Mouse (Mus musculus) retina, postnatal 7 days (tissue): ENCODE results near the gene Kcnc4.

ENCODE experiments used
- DNase-seq: peaks from one replicate; pipeline ENCODE4 v3.0.0-alpha.2; 2012; ENCODE audit warnings: low read depth, low spot score

The Kcnc4 gene

DNA sequence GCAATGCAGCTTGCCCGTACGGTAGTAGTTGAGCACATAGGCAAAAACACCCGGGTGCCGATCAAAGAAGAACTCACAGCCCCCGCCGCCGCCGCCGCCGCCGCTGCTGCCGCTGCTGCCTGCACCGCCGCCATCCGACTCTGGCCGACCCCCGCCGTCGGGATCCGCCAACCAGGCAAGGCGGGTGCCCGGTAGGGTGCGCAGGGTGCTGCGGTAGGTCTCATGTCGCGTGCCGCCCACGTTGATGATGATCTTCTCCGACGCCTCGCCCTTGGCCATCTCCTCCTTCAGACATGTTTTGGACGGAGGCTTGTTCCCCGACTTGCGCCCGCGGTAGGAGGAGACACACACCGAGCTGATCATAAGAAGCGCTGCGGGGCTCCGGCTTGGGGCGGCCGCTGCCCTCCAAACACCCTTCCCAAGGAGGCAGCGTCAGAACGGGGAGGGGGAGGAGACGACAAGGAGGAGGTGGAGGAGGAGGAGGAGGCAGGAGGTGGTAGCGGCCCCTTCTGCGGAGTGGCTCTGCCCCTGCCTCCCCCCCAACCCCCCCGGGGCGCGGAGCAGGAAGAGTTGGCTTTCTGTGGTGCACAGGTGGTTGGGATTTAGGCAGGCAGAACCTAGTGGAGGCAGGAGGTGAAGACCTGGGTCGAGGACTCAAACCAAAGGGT lies 690 bp downstream of the Kcnc4 start:
- no peak for DNase-seq

DNA sequence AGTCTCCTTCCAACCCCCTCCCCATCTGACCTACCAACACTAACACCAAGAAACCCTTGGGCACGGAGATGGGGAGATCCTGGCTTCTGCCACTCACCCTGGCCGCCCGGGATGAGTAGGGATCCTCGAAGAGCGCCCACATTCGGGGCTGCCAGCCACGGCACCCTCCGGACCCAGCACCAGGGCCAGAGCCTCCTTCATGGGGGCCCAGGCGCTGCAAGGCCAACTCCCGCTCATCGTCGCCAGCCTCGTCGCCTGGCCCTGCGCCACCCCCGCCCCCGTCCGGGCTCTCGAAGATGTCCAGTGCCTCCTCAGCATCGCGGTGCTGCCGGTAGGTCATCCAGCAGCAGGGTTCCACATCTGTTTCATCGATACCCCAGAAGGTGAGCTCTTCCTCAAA lies 1.2 kb downstream of the Kcnc4 start:
- no peak for DNase-seq

DNA sequence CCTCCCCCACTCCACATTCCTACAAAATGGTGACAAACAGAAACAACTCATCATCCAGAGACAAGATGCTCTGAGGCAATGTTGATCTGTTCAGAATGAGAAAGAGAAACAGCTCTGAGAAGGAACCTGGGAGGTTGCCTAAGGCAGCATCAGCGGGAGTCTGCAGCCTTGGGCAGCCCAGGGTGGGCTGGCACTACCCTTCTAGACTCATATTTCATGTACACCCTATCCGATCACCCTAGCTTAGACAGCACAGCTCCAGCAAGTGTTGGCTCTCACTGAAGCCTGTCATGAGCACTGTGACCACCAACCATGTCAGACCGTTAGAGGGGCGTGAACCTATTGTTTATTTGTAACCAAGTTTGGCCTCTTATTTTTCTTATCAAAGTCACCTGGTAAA lies 5.1 kb downstream of the Kcnc4 start:
- DNase-seq: no peak

DNA sequence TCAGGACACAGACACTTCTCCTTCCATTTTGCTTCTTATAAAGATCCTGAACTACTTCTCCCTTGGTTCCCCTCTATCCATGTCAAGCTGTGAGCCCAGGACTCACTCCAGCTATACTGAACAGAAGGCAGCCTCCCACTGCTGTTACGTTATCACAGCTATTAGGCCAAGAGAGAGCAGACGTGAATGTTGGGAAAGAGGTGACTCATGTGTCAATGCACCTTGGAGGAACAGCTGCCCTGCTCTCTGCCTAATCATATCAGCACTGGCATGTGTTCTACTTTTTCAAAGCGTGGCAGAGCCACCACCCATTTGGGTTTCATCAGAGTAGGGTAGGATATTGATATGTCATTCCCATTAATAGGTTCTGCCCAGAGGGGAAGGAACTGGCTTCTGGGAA lies 12.5 kb downstream of the Kcnc4 start:
- DNase-seq: no peak

DNA sequence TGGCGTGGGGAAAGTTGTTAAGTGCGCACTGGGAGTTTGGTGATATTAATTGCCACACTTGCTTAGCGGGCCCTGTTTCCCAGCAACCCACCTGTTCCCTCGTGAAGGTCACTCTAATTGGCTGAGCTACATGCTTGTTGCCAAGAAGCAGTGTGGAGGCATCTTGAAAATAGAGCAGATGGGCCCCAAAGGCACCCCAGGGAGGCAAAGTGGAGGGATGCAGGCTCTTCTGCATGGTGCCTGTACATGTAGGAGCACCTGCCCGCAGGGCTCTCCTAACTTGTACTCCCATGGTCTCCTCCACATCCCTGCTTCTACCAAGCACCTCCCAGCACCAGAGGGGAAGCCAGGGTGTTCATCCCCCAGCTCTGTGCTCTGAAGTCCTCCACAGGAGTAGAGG lies 15.5 kb downstream of the Kcnc4 start:
- DNase-seq: no peak

DNA sequence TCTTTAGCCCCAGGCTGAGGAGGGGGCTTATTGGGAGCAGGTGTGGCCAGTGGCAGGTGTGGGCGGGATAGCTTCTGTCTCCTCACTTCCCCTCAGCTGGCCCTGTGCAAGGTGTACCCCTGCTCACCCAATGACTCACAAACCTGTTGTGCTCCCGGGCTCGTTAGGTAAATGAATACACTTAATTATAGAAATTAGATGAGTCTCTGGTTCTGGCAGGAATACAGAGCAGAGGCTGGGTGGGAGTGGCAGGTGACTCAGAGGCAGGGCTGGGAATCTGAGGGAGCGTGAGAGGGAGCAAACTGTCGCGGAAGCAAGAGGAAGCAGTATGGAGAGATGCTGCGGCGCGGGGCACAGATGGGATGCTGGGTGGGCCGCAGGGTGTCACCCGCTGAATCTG lies 17.2 kb downstream of the Kcnc4 start:
- no peak for DNase-seq

DNA sequence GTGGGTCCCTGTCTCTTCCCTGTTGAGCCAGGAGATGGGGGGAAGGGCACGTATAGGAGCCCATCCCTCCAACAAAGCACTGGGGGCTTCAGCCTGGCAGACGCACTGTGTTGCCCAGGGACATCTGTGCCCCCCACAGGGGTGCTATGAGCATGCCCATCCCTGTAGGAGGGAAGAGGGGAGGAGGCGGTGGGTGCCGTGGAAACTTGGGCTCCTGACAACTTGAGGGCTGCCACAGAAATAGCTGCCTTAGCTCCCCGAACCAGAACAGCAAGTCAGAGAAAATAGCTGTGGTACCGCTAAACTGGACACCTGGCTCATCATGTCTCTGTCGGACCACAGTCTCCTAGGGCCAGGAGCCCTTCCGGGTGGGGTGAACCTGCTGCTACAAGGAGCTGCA lies 18.0 kb downstream of the Kcnc4 start:
- DNase-seq: no peak

DNA sequence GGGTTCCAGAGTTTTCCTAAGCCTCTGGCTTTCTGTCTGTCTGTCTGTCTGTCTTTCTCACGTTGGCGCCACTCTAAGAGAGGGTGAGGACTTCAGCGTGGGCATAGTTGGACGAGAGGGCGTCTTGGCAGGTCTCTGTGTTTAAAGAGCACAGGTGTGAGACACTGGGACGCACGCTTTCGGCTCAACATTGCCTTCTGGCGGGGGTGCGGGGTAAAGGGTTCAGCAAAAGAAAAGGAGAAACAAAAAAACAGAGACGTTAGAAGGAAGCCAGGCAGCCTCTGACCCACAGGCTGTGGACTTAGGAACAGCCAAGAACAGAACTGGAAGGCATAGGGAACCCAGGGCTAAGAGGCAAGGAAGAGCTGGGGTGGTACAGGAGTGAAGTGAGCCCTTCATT lies 20.1 kb downstream of the Kcnc4 start:
- DNase-seq: no peak

DNA sequence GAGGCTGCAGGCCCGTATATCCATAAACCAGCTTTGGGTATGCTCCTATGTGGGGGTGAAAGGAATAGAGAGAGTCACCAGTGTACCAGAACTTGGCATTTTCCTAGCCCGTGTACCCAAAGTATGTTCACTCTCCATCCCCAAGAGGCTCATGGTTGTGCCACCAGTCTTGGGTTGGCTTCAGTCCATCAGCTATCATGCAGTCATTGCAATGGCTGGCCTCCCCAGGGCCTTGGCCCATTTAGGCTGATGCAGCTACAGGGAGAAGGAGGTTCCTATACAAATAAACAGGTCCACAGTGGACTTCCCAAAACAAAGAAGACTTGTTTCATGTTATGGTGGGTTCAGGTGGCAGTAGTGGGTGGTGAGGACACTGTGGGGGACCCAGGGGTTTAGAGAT lies 21.7 kb downstream of the Kcnc4 start:
- no peak for DNase-seq

DNA sequence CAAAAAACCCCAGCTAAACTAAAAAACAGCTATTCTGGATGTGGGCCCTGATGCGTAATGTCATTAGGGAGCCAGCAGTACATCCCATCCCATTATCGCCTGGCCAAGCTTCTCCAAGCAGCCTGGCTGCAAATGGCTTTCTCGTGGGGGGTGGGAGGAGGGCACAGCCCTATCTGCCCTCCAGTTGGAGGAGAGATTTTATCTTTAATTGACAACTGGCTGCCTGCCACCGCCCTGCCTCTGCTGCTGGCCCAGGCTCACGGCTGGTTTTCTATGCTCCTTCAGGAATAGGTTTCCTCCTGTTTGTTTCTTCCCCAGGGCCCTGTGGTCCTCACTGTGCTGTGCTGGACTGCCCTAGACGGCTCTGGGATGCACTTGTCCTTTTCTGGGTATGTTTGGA lies 22.9 kb downstream of the Kcnc4 start:
- no peak for DNase-seq

DNA sequence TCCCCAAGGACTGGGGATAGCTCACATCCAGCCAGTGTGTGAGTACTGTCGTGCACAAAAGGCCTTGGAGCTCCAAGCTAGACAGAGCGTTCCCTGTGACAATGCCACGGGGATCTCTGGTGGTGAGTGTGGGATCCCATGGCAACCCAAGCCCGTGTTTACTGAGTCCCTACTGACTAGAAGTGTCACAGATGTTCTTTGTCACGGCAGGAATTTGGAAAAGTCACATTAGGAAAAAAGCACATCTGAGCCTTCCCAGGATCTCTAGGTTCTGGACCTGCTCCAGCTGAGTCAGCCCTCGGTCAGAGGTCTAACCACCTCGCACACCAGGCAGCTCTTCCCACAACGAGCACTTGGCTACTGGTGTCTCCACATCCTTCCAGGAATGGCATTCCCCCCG lies 25.7 kb downstream of the Kcnc4 start:
- no peak for DNase-seq

DNA sequence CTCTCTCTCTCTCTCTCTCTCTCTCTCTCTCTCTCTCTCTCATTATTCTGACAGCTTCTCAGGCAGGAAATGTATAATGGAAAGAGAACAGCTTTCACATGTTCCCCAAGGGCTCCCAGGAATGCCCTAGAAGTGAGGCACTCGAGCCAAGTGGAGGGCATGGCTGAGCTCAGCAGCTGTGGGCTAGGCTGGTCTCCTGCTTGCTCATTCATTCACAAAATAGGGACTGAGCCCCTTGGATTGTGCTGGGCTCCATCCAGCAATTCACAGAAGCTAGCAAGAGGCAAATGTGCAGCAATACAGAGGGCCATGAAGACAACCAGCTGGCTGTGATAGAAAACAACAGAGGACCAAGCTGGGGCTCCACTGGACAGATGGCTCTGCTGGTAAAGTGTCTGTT lies 28.1 kb downstream of the Kcnc4 start:
- no peak for DNase-seq

DNA sequence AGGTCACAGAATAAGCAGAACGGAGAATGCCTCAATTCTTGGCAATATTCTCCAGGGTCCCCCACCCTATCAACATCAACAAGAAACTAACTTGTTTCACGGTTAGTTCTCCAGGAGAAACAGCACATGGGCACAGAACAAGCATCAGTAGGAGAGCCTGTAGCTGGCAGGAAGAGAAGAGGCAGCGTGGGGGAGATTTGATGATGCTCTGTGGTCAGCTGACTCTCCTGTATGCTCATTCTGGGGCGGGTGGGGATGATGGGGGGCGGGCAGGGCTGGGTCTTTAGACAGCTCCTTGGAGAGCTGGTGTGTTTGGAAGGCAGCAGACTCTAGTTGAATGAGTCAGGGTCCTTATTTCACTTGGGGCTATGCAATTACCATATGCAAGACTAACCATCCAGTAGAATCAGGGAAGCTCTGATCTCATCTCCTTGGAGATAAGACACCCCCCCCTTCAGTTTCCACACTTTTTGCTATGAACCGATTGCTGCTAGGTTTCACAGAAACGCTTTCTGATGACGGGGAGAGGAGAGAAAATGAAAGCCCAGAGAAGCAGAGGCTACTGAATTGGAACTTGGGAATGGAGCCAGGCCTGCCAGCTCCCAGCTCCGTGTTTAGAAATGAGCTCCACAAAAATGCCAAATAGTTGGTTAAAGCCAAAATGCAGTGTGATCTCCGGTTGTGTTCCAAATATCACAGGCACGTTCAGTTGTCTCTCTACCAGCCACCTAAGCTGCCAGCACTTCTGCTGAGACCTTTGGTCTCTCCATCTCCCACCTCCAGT lies 34.9 kb downstream of the Kcnc4 start:
- DNase-seq: no peak

DNA sequence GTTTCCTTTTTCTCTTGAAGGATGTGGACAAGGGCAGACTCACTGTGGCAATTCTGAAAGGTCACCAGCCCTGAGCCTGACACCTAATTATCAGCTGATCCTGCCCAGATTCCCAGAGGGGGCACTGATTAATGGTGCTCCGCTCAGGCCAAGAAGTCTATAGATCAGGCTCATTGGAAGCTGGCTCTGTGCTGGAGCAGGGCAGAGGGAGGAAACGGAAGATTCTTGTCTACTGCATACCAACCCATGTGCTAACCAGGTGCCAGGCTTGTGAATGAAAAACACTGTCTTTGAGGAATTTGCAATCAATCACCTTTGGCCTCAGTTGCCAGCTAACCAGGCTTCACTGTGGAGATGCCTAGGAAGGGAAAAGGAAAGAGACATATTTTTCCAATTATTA lies 39.2 kb downstream of the Kcnc4 start:
- no peak for DNase-seq

DNA sequence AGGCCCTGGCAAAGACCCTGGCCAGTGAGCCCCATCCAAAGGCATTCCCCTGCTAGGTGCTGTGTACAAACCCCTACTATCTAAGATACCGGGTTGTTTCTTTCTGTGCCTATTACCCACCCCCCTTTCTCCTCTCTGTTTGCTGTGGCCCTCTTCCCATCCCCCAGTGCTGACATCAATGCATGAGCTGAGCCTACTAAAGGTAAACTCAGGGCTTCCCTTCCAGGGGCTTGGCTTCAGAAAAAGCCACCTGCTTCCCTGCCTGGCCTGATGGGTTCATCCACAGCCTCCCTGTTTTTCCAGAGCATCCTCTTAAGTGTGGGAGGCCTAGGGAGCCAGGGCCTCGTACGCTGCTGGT lies 42.1 kb downstream of the Kcnc4 start:
- DNase-seq: no peak

DNA sequence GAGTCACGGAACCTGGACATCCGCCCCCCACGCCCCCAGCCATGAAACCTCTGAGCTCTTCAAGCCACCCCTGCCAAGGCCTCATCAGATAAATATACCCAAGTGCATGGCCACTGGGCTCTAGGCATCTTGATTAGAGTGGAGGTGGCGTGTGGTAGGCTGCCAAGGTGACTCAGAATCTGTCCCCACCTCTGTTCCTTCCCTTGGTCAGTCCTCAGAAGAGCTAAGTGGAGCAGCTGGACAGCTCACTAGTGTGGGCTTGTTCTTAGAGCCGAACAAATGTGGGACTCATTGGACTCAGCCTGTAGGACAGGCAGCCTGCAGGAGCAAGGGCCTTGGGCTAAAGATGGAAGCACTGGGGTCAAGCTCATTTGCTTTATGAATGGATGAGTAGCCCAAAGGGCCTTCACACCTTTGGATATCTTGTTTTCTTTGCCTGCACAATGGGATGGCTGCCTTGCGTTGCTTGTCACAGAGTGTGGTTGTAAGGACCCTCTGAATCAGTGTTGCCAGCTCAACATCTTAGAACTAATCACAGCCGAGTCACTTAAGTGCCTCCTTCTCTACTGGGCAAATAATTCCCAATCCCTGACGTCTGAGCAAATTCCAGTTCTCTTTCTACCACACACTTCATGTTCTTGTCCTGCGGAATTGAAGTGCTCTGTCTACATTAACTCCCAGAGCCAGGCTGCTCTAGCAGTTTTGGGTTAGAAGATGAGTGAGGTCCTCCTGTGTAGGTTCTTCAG lies 42.6 kb downstream of the Kcnc4 start:
- DNase-seq: no peak

DNA sequence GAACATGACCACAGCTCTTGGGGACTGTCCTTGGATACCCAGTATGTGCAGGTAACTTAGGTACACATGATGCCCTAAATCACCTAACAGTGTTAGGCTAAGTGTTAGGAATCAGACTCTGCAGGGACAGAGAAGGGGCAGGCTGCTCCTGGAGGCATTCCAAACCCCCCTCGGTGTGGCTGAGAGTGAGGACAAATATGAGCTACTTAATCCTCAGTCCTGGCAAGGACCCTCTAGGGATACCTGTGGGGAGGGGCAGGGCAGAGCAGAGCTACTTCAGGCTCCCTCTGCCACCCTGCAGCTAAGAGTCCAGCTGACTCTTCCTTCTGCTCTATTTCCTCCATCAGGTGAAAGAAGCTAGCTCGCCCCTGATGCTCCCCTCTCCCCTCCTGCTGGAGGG lies 46.3 kb downstream of the Kcnc4 start:
- DNase-seq: no peak

DNA sequence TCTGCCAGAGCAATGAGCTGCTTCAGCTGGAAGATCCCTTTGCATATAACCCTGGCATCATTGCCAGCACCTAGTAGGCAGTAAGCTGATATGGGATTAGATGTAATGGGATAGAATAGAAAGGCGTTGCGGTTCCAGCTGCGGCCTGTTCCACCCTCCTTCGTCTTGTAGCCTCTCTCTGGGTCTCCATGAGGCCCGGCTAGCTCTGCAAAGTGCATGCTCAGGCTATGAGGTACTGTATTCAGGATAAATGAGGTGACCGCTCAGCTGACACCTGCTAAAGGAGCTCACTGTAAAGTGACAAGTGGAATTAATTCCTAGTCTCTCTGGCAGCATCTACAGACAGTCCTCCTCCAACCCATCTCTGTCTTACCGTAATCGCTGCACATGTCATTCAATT lies 46.8 kb downstream of the Kcnc4 start:
- no peak for DNase-seq

DNA sequence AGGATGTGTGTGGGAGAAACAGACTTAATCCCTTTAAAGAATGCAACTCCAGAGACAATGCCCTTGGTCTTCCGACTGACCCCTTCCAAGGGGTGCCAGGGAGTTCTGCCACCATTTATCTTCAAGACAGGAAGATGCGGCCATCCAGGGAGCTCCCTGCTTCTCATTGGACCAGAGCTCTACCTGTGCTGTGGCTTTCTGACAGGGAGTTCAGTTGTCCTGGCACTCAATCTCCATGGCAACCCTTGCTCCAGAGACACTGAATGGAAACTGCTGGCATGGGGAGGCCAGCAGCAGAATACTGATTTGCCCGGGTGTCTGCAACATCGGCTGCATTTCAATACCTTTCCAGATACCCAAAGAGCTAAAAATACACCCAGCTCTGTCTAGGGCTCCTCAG lies 47.7 kb downstream of the Kcnc4 start:
- DNase-seq: no peak

DNA sequence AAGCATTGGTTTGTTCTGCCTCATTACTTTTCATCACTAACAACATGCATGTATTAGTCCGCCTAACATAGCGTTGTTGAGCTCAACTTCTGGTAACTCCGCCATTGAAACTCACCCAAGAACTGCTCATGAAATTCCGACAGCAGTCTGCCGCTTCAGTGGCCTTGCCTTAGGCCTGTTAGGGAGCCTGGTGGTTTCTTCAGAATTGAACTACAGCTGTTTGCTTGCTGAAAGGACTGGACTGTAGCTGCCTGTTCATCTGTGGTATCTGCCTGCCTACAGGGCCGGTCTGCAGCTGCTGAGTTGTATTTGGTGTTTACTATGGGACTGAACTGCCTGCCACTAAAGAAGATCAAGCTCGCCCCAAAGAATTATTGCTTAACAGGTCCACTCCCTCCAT lies 58.0 kb downstream of the Kcnc4 start:
- no peak for DNase-seq

DNA sequence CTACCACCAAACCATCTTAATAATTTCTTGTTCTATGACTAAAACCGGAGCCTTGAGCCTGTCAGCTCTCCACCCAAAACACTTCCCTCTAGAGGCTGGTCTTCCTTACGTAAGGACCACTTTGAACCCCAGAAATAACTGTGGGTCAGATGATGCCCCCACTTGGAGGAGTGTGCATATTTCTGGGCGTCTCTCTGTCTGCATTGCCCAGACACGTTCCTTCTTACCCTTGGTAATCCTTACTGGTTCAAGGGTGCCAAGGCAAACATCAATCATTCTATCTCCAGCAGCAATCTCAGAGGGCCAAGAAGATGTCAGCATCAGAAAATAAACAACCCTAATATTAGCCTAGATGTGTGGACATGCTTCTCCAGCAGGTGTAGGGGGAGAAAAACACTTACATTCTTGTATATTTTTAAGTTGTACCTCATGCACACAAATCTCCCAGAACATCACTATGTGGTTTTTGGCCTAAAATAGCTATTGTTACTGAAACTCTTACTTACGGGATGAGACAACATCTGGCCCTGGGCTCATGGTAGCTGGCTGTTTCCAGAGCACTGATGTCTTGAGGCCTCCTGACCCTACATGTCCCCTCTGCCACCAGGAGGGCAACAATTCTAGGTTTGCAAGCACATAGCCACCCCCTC lies 59.2 kb downstream of the Kcnc4 start:
- no peak for DNase-seq

DNA sequence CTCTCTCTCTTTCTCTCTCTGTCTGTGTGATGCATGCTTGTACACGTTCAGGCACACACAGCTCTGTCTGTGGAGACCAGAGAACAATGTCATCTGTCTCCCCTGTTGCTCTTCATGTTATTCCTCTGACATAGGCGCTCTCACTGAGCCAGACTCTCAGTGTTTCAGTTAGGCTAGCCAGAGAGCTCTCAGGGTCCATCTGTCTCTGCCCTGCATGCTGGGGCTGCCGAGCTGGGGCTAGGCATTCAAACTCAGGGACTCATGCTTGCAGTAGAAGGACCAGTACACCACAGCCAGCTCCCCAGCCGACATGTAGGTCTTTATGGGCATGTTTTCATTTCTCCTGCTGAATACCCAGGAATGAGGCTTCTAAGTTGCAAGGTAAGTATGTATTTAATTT lies 68.2 kb downstream of the Kcnc4 start:
- DNase-seq: no peak
